Mouse (Mus musculus): Measurements from ENCODE around the gene Rab3gap2. TPM values are rescaled to one million over a fixed set of nuclear protein-coding genes. Genes with fewer than 3 reads are reported as not detected.

The Rab3gap2 gene
- polyA plus RNA-seq, 1 experiment from 2014 or later: 18.2 TPM

- DNase-seq (ENCODE audit: low spot score) (no peak), ATAC-seq (no peak)
- Histone ChIP-seq H3K4me2 (ENCODE audit: low read length) (no peak overlapping the region), H3K27ac (ENCODE audit: low read depth, low read length) (no peak overlapping the region), H3K4me3 (ENCODE audit: low read depth, low read length) (no peak overlapping the region), H3K36me3 (ENCODE audit: control insufficient read depth, insufficient read depth, low read length) (peaks cover 88% of the 10 kb centered on the region), H3K9ac (ENCODE audit: low read length) (no peak overlapping the region), H3K27me3 (replicated peaks; ENCODE audit: control insufficient read depth, insufficient read depth, low read length) (no peaks in the 10 kb centered on the region), H3K9me3 (replicated peaks; ENCODE audit: control insufficient read depth, low read length) (no peaks in the 10 kb centered on the region), H3K4me1 (ENCODE audit: control insufficient read depth, insufficient read depth, low read length) (peaks cover 8% of the 10 kb centered on the region; the same call in 1 of the 2 replicates)
- WGBS: 94% methylated on average over 15 of the region's 15 CpGs
Measured at GRCm38 (mm10) chr1:185283247-185283646, 79.3 kb downstream of the Rab3gap2 start.

- H3K27me3 ChIP-seq (replicated peaks; ENCODE audit: control insufficient read depth, insufficient read depth, low read length): no peaks in the 10 kb centered on the region
- H3K4me2 ChIP-seq (ENCODE audit: low read length): no peak overlapping the region
- no peak overlapping the region for H3K9ac ChIP-seq (ENCODE audit: low read length)
- H3K4me1 ChIP-seq (ENCODE audit: control insufficient read depth, insufficient read depth, low read length): peaks cover 8% of the 10 kb centered on the region; the same call in 1 of the 2 replicates
- DNase-seq (ENCODE audit: low spot score): peak; percentile 90
- 34% methylated on average over 4 of the region's 4 CpGs for WGBS
- ATAC-seq: peak; percentile 87
- no peak overlapping the region for H3K4me3 ChIP-seq (ENCODE audit: low read depth, low read length)
- H3K9me3 ChIP-seq (replicated peaks; ENCODE audit: control insufficient read depth, low read length): no peaks in the 10 kb centered on the region
- H3K36me3 ChIP-seq (ENCODE audit: control insufficient read depth, insufficient read depth, low read length): peaks cover 79% of the 10 kb centered on the region
- H3K27ac ChIP-seq (ENCODE audit: low read depth, low read length): 0 out of 2 replicates have a peak overlapping the region, but pooled peaks have one; percentile 40
Measured at GRCm38 (mm10) chr1:185284740-185285139, 80.8 kb downstream of the Rab3gap2 start.

- H3K4me1 ChIP-seq (ENCODE audit: control insufficient read depth, insufficient read depth, low read length): peaks cover 8% of the 10 kb centered on the region; the same call in 1 of the 2 replicates
- no peak overlapping the region for H3K9ac ChIP-seq (ENCODE audit: low read length)
- DNase-seq (ENCODE audit: low spot score) (peak; percentile 83), ATAC-seq (peak; percentile 87)
- H3K27ac ChIP-seq (ENCODE audit: low read depth, low read length): 0 out of 2 replicates have a peak overlapping the region, but pooled peaks have one; percentile 40
- no peak overlapping the region for H3K4me2 ChIP-seq (ENCODE audit: low read length)
- no peak overlapping the region for H3K4me3 ChIP-seq (ENCODE audit: low read depth, low read length)
- WGBS: 54% methylated on average over 4 of the region's 4 CpGs
- no peaks in the 10 kb centered on the region for H3K9me3 ChIP-seq (replicated peaks; ENCODE audit: control insufficient read depth, low read length)
- peaks cover 79% of the 10 kb centered on the region for H3K36me3 ChIP-seq (ENCODE audit: control insufficient read depth, insufficient read depth, low read length)
- H3K27me3 ChIP-seq (replicated peaks; ENCODE audit: control insufficient read depth, insufficient read depth, low read length): no peaks in the 10 kb centered on the region
Measured at GRCm38 (mm10) chr1:185285171-185285570, 81.3 kb downstream of the Rab3gap2 start.

- ATAC-seq: no peak
Measured at GRCm38 (mm10) chr1:185287066-185287465, 83.1 kb downstream of the Rab3gap2 start.

GRCm38 (mm10) chr1:185289231-185289630, 85.3 kb downstream of the Rab3gap2 start:
- Histone ChIP-seq H3K27ac (ENCODE audit: low read depth, low read length) (no peak overlapping the region), H3K9me3 (replicated peaks; ENCODE audit: control insufficient read depth, low read length) (no peaks in the 10 kb centered on the region), H3K36me3 (ENCODE audit: control insufficient read depth, insufficient read depth, low read length) (peaks cover 84% of the 10 kb centered on the region), H3K4me1 (ENCODE audit: control insufficient read depth, insufficient read depth, low read length) (peaks cover 8% of the 10 kb centered on the region; the same call in 1 of the 2 replicates), H3K9ac (ENCODE audit: low read length) (no peak overlapping the region), H3K27me3 (replicated peaks; ENCODE audit: control insufficient read depth, insufficient read depth, low read length) (no peaks in the 10 kb centered on the region), H3K4me3 (ENCODE audit: low read depth, low read length) (no peak overlapping the region), H3K4me2 (ENCODE audit: low read length) (no peak overlapping the region)
- WGBS: 77% methylated on average over 5 of the region's 5 CpGs
- DNase-seq (ENCODE audit: low spot score) (no peak), ATAC-seq (no peak)

More at GRCm38 (mm10) chr1:185287066-185287465, 83.1 kb downstream of the Rab3gap2 start:
- no peaks in the 10 kb centered on the region for H3K9me3 ChIP-seq (replicated peaks; ENCODE audit: control insufficient read depth, low read length)
- H3K4me1 ChIP-seq (ENCODE audit: control insufficient read depth, insufficient read depth, low read length): peaks cover 8% of the 10 kb centered on the region; the same call in 1 of the 2 replicates
- no peak overlapping the region for H3K9ac ChIP-seq (ENCODE audit: low read length)
- WGBS: 97% methylated on average over 20 of the region's 20 CpGs
- H3K36me3 ChIP-seq (ENCODE audit: control insufficient read depth, insufficient read depth, low read length): peaks cover 83% of the 10 kb centered on the region
- no peak overlapping the region for H3K4me2 ChIP-seq (ENCODE audit: low read length)
- H3K27ac ChIP-seq (ENCODE audit: low read depth, low read length): no peak overlapping the region
- no peak overlapping the region for H3K4me3 ChIP-seq (ENCODE audit: low read depth, low read length)
- no peak for DNase-seq (ENCODE audit: low spot score)
- no peaks in the 10 kb centered on the region for H3K27me3 ChIP-seq (replicated peaks; ENCODE audit: control insufficient read depth, insufficient read depth, low read length)

GRCm38 (mm10) chr1:185291336-185291735, 87.4 kb downstream of the Rab3gap2 start:
- no peak overlapping the region for H3K4me2 ChIP-seq (ENCODE audit: low read length)
- H3K9me3 ChIP-seq (replicated peaks; ENCODE audit: control insufficient read depth, low read length): no peaks in the 10 kb centered on the region
- DNase-seq (ENCODE audit: low spot score): no peak
- no peak overlapping the region for H3K27ac ChIP-seq (ENCODE audit: low read depth, low read length)
- H3K9ac ChIP-seq (ENCODE audit: low read length): no peak overlapping the region
- no peak overlapping the region for H3K4me3 ChIP-seq (ENCODE audit: low read depth, low read length)
- ATAC-seq: no peak
- no peaks in the 10 kb centered on the region for H3K27me3 ChIP-seq (replicated peaks; ENCODE audit: control insufficient read depth, insufficient read depth, low read length)
- no peaks in the 10 kb centered on the region for H3K4me1 ChIP-seq (ENCODE audit: control insufficient read depth, insufficient read depth, low read length)
- WGBS: 72% methylated on average over 4 of the region's 4 CpGs
- H3K36me3 ChIP-seq (ENCODE audit: control insufficient read depth, insufficient read depth, low read length): peaks cover 83% of the 10 kb centered on the region

- H3K9ac ChIP-seq (ENCODE audit: low read length): no peak overlapping the region
- 88% methylated on average over 10 of the region's 10 CpGs for WGBS
- no peaks in the 10 kb centered on the region for H3K9me3 ChIP-seq (replicated peaks; ENCODE audit: control insufficient read depth, low read length)
- no peaks in the 10 kb centered on the region for H3K4me1 ChIP-seq (ENCODE audit: control insufficient read depth, insufficient read depth, low read length)
- no peak for ATAC-seq
- H3K27ac ChIP-seq (ENCODE audit: low read depth, low read length): no peak overlapping the region
- DNase-seq (ENCODE audit: low spot score): no peak
- no peak overlapping the region for H3K4me2 ChIP-seq (ENCODE audit: low read length)
- no peaks in the 10 kb centered on the region for H3K27me3 ChIP-seq (replicated peaks; ENCODE audit: control insufficient read depth, insufficient read depth, low read length)
- no peak overlapping the region for H3K4me3 ChIP-seq (ENCODE audit: low read depth, low read length)
- peaks cover 83% of the 10 kb centered on the region for H3K36me3 ChIP-seq (ENCODE audit: control insufficient read depth, insufficient read depth, low read length)
Measured at GRCm38 (mm10) chr1:185292646-185293360, 88.9 kb downstream of the Rab3gap2 start.

GRCm38 (mm10) chr1:185296850-185297249, 92.9 kb downstream of the Rab3gap2 start:
- DNase-seq (ENCODE audit: low spot score) (no peak), ATAC-seq (no peak)
- Histone ChIP-seq H3K36me3 (ENCODE audit: control insufficient read depth, insufficient read depth, low read length) (peaks cover 60% of the 10 kb centered on the region), H3K4me2 (ENCODE audit: low read length) (no peak overlapping the region), H3K27ac (ENCODE audit: low read depth, low read length) (no peak overlapping the region), H3K9me3 (replicated peaks; ENCODE audit: control insufficient read depth, low read length) (no peaks in the 10 kb centered on the region), H3K9ac (ENCODE audit: low read length) (no peak overlapping the region), H3K4me3 (ENCODE audit: low read depth, low read length) (no peak overlapping the region), H3K4me1 (ENCODE audit: control insufficient read depth, insufficient read depth, low read length) (no peaks in the 10 kb centered on the region), H3K27me3 (replicated peaks; ENCODE audit: control insufficient read depth, insufficient read depth, low read length) (no peaks in the 10 kb centered on the region)
- WGBS: 96% methylated on average over 7 of the region's 7 CpGs

GRCm38 (mm10) chr1:185298496-185298895, 94.6 kb downstream of the Rab3gap2 start:
- Histone ChIP-seq H3K4me2 (ENCODE audit: low read length) (no peak overlapping the region), H3K4me1 (ENCODE audit: control insufficient read depth, insufficient read depth, low read length) (no peaks in the 10 kb centered on the region), H3K27me3 (replicated peaks; ENCODE audit: control insufficient read depth, insufficient read depth, low read length) (no peaks in the 10 kb centered on the region), H3K9ac (ENCODE audit: low read length) (no peak overlapping the region), H3K36me3 (ENCODE audit: control insufficient read depth, insufficient read depth, low read length) (peaks cover 54% of the 10 kb centered on the region), H3K27ac (ENCODE audit: low read depth, low read length) (no peak overlapping the region), H3K9me3 (replicated peaks; ENCODE audit: control insufficient read depth, low read length) (no peaks in the 10 kb centered on the region), H3K4me3 (ENCODE audit: low read depth, low read length) (no peak overlapping the region)
- DNase-seq (ENCODE audit: low spot score) (no peak), ATAC-seq (no peak)
- 94% methylated on average over 8 of the region's 8 CpGs for WGBS

Data from forebrain, embryonic 14.5 days (tissue).